Mouse (Mus musculus): ENCODE measurements around the gene Pus1.

GRCm38 (mm10) chr5:110809667-110810325 lies 29.3 kb upstream of the Pus1 start, which contains the start of gene Ulk1:
- TF ChIP-seq CTCF (IDR thresholded peaks at IDR 0.05; ENCODE audit: low read depth) (no peak), EP300 (IDR thresholded peaks at IDR 0.05; ENCODE audit: low read depth) (no peak)

All from heart, postnatal 0 days (tissue).